Mouse (Mus musculus): ENCODE data around the gene Il27ra. TPM values are rescaled to one million over a fixed set of nuclear protein-coding genes. Genes with fewer than 3 reads are reported as not detected.

The Il27ra gene
- polyA plus RNA-seq (2012; rRNA removed) (2.1 and 2.3 TPM in 2 replicates), polyA plus RNA-seq (2014; fragmentation: Nextera tagmentation; extraction: Ambion mirVana) (0.78 and 0.79 TPM in 2 replicates)

DNA sequence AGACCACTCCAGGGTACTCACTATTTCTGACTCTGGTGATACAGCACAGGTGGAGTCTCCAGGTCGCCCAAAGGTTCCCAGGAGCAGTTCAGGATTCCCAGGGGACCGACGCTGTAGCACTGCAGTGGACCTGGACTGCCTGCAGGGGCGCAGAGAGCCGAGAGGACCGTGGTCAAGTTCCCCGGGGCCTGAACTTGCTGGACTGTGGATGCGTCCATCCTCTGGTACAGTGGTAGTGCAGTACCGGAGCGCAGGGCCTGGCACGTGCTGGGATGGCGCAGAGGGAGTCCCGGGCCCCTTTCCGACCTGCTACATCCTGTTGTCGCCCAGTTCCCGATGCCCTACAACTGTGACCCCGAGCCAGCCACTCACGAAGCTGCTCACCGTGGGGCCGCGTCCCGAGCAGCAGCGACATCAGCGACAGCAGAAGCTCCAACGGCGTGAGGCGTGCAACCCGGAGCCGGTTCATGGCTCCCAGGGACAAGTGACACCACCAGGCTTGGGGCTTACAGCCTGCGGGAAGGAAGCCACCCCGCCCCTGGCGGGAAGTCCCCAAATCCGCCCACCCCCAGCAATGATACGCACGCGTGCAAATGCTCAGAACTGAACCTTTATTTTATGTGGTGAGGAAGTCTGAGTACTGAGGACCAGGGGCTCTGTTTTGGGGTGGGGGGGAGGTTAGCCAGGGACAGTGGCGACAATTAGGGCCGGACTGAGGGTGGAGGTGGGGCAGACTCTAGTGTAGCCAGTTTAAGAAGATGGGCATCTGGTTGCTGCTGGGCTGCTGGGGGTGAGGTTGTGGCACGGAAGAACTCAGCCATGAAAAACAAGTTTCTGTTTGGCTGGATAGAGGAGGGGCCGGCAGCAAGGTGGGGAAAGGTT is at the start of gene Il27ra:
Gene Il27ra, minus strand, starts transcription at position 524 of the 882 bp plus-strand sequence.
- ATAC-seq (ENCODE audit: low FRiP score, low read depth) (peak; percentile 59; the same call in 1 of the 2 replicates), DNase-seq (ENCODE audit: low spot score) (peak; percentile 64)
- peak within 1 kb of the TSS; percentile 32 for H3K4me3 ChIP-seq (replicated peaks; ENCODE audit: low read length)
- H3K4me2 ChIP-seq (replicated peaks; ENCODE audit: low read depth, low read length, severe bottlenecking): peak within 1 kb of the TSS; percentile 54
- H3K27me3 ChIP-seq (ENCODE audit: control insufficient read depth, insufficient read depth, low read length): peaks cover 48% of the 10 kb centered on the region
- H3K4me1 ChIP-seq (ENCODE audit: control insufficient read depth, insufficient read depth, low read length): peaks cover 8% of the 10 kb centered on the region; the same call in 1 of the 2 replicates
- no peaks in the 10 kb centered on the region for H3K9me3 ChIP-seq (ENCODE audit: control insufficient read depth, low read length)
- no peaks in the 10 kb centered on the region for H3K36me3 ChIP-seq (ENCODE audit: control insufficient read depth, insufficient read depth, low read length)
- TF ChIP-seq POLR2A (IDR thresholded peaks at IDR 0.05; ENCODE audit: borderline replicate concordance, extremely low read depth, insufficient read depth, insufficient read length): no peak
- no peak within 1 kb of the TSS for H3K27ac ChIP-seq (replicated peaks; ENCODE audit: low read depth, low read length)
- 5% methylated on average over 35 of the region's 40 CpGs for WGBS
- H3K9ac ChIP-seq (ENCODE audit: low read depth, low read length, severe bottlenecking): peak within 1 kb of the TSS; percentile 38

DNA sequence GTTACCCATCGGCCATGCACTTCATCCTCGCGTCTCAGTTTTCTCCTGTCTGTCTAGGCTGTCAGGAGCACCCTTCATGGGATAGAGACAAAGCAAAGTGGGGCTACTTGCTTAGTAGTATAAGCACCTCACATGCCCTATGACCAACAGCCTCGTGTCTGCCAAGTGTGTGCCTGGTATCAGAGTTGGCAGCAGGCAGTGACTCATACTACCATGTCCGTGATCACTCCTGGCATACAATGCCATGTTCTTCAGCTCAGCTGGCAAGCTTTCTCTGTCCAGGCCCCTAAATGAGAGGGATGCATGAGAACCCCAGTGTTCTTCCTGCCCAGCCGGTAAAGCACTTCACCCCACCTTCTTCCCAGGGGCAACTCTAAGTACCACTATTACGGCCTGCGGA is 48.2 kb upstream of the Il27ra start:
- Histone ChIP-seq H3K9me3 (ENCODE audit: control insufficient read depth, low read length) (no peaks in the 10 kb centered on the region), H3K36me3 (ENCODE audit: control insufficient read depth, insufficient read depth, low read length) (peaks cover 84% of the 10 kb centered on the region), H3K4me3 (replicated peaks; ENCODE audit: low read length) (no peak overlapping the region), H3K9ac (ENCODE audit: low read depth, low read length, severe bottlenecking) (no peak overlapping the region), H3K4me2 (replicated peaks; ENCODE audit: low read depth, low read length, severe bottlenecking) (no peak overlapping the region), H3K27me3 (ENCODE audit: control insufficient read depth, insufficient read depth, low read length) (no peaks in the 10 kb centered on the region), H3K27ac (replicated peaks; ENCODE audit: low read depth, low read length) (no peak overlapping the region), H3K4me1 (ENCODE audit: control insufficient read depth, insufficient read depth, low read length) (no peaks in the 10 kb centered on the region)
- no peak for DNase-seq (ENCODE audit: low spot score)
- 94% methylated on average over 8 of the region's 8 CpGs for WGBS
- ATAC-seq (ENCODE audit: low FRiP score, low read depth): no peak
- TF ChIP-seq POLR2A (IDR thresholded peaks at IDR 0.05; ENCODE audit: borderline replicate concordance, extremely low read depth, insufficient read depth, insufficient read length): no peak

DNA sequence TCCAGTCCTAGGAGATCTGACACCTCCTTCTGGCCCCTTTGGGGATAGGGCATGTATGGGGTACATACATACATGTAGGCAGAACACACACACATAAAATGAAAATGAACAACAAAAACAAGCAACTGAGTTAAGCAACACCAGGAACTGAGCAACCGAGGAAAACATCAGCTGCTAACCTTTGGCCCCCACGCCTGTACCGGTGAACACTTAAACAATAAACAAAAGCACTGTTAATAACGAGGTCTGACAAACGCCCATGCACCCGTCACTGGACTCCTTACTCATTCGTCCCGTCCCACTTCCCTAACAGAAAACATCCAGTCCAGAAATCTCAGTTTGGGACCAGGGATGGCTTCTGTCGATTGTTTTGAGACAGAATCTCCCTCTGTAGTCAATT is 46.9 kb upstream of the Il27ra start:
- no peaks in the 10 kb centered on the region for H3K9me3 ChIP-seq (ENCODE audit: control insufficient read depth, low read length)
- ATAC-seq (ENCODE audit: low FRiP score, low read depth) (no peak), DNase-seq (ENCODE audit: low spot score) (no peak)
- no peaks in the 10 kb centered on the region for H3K27me3 ChIP-seq (ENCODE audit: control insufficient read depth, insufficient read depth, low read length)
- no peak overlapping the region for H3K4me3 ChIP-seq (replicated peaks; ENCODE audit: low read length)
- H3K36me3 ChIP-seq (ENCODE audit: control insufficient read depth, insufficient read depth, low read length): peaks cover 82% of the 10 kb centered on the region
- no peak overlapping the region for H3K27ac ChIP-seq (replicated peaks; ENCODE audit: low read depth, low read length)
- no peak for TF ChIP-seq POLR2A (IDR thresholded peaks at IDR 0.05; ENCODE audit: borderline replicate concordance, extremely low read depth, insufficient read depth, insufficient read length)
- no peak overlapping the region for H3K4me2 ChIP-seq (replicated peaks; ENCODE audit: low read depth, low read length, severe bottlenecking)
- 74% methylated on average over 9 of the region's 9 CpGs for WGBS
- no peaks in the 10 kb centered on the region for H3K4me1 ChIP-seq (ENCODE audit: control insufficient read depth, insufficient read depth, low read length)
- no peak overlapping the region for H3K9ac ChIP-seq (ENCODE audit: low read depth, low read length, severe bottlenecking)

DNA sequence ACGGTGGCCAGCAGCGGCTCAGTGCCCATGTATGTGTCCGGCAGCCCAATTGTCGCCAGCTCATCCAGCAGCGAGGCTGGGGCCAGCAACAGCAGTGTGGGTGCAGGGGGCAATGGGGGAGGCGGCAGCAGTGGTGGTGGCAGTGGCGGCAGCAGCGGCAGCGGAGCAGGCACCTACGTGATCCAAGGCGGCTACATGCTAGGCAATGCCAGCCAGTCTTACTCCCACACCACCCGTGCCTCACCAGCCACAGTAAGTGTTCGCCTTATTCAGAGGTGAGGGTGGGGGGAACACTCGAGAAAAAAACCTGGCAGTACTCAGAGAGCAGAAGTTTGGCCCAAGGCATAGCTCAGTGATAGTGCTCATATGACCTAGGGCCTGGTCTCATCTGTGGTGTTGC is 45.4 kb upstream of the Il27ra start:
- no peaks in the 10 kb centered on the region for H3K4me1 ChIP-seq (ENCODE audit: control insufficient read depth, insufficient read depth, low read length)
- no peak overlapping the region for H3K4me2 ChIP-seq (replicated peaks; ENCODE audit: low read depth, low read length, severe bottlenecking)
- H3K27me3 ChIP-seq (ENCODE audit: control insufficient read depth, insufficient read depth, low read length): no peaks in the 10 kb centered on the region
- no peak for ATAC-seq (ENCODE audit: low FRiP score, low read depth)
- TF ChIP-seq POLR2A (IDR thresholded peaks at IDR 0.05; ENCODE audit: borderline replicate concordance, extremely low read depth, insufficient read depth, insufficient read length): no peak
- no peaks in the 10 kb centered on the region for H3K9me3 ChIP-seq (ENCODE audit: control insufficient read depth, low read length)
- no peak for DNase-seq (ENCODE audit: low spot score)
- H3K4me3 ChIP-seq (replicated peaks; ENCODE audit: low read length): no peak overlapping the region
- peaks cover 85% of the 10 kb centered on the region for H3K36me3 ChIP-seq (ENCODE audit: control insufficient read depth, insufficient read depth, low read length)
- WGBS: 94% methylated on average over 14 of the region's 14 CpGs
- H3K27ac ChIP-seq (replicated peaks; ENCODE audit: low read depth, low read length): no peak overlapping the region
- H3K9ac ChIP-seq (ENCODE audit: low read depth, low read length, severe bottlenecking): no peak overlapping the region

GRCm38 (mm10) chr8:84087156-84087555 is 44.8 kb upstream of the Il27ra start:
- Histone ChIP-seq H3K36me3 (ENCODE audit: control insufficient read depth, insufficient read depth, low read length) (peaks cover 85% of the 10 kb centered on the region), H3K4me2 (replicated peaks; ENCODE audit: low read depth, low read length, severe bottlenecking) (no peak overlapping the region), H3K9me3 (ENCODE audit: control insufficient read depth, low read length) (no peaks in the 10 kb centered on the region), H3K4me3 (replicated peaks; ENCODE audit: low read length) (no peak overlapping the region), H3K4me1 (ENCODE audit: control insufficient read depth, insufficient read depth, low read length) (no peaks in the 10 kb centered on the region), H3K27ac (replicated peaks; ENCODE audit: low read depth, low read length) (no peak overlapping the region), H3K27me3 (ENCODE audit: control insufficient read depth, insufficient read depth, low read length) (no peaks in the 10 kb centered on the region), H3K9ac (ENCODE audit: low read depth, low read length, severe bottlenecking) (no peak overlapping the region)
- DNase-seq (ENCODE audit: low spot score): no peak
- ATAC-seq (ENCODE audit: low FRiP score, low read depth): no peak
- no peak for TF ChIP-seq POLR2A (IDR thresholded peaks at IDR 0.05; ENCODE audit: borderline replicate concordance, extremely low read depth, insufficient read depth, insufficient read length)
- WGBS: 90% methylated on average over 7 of the region's 7 CpGs

All from limb, embryonic 14.5 days (tissue).